Mouse (Mus musculus) layer of hippocampus, adult 9-11 months (tissue): Measurements from ENCODE around the gene Gria3.

Experiments
- DNase-seq: peaks from one replicate; pipeline ENCODE4 v3.0.0; 2022

The Gria3 gene

DNA sequence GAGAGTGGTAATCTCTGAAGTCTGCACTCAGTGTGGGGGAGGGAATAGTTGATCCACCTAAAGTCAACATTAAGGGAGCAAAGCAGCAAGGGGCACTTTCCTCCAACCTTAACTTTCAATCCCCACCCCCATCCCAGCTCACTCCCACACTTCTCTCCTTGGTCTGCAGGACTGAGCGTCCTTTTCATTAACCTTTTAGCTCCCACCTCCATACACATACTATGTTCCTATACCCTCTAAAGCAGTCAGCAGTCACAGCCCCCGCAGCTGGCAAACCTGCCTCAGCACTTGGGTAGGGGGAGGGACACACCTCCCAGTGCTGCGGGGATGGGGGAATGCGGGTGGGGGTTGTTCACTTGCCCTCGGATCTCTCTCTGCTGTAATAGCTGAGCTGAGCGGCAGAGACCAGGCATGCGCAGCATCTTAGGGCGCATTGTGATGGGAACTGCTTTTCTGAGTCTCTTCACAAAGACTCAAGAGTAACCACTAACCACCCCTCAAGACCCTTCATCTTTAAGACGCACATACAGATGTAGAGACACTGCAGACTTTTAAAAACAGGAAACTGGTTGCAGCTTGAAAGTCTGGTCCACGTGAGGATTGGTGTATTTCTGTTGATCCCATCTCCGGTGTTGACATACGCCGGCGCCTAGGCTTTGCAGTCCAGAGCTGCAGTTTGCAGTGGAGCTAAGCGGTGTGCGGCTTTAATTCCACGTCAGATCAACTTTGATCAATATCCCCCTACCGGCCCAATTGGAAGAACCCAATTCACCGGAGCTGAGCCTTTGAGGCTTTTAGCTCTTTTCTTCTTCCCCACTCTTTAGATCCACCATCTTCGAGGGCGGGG, at the start of gene Gria3:
Gria3 (plus strand) TSS at position 797 of the 847 bp plus-strand sequence.
- peak; percentile 42 for DNase-seq

GRCm38 (mm10) chrX:41387086-41387485, 13.6 kb upstream of the Gria3 start:
- DNase-seq, result no peak

DNA sequence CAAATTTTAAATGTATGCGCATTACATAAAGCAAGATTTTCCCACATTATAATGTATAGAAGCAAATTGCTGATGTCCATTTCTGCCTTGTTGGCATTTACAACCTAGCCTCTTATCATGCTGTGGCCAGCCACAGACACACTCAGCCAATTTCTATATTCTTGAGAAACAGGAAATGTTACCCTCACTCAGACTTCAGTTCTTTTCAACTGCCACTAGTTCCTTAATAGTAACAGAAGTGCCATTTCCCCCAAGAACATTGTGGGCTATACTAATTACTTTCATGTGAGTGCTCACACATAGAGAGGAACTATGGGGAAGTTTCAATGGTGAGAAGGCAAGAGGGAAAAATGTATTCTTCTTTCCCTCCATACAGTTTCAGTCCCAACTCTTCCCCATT, 11.6 kb upstream of the Gria3 start:
- no peak for DNase-seq

- DNase-seq, result no peak
These were observed 2.2 kb upstream of the Gria3 start for GRCm38 (mm10) chrX:41398482-41398881.

DNA sequence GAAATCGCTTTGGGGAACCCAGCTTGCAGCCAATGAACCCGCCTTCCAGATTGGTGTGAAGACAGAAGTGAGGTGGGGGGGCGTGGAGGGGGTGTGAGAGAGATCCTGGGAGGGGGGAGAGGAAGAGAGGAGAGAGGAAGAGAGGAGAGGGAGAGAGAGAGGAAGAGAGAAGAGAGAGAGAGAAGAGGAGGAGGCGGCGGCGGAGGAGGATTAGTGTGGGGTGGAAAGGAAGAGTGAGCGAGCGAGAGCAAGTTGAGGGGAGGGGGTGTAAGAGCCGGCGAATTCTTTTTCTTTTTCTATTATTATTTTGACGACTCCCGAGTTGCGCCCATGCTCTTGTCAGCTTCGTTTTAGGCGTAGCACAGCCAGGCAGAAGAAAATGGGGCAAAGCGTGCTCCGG, 532 bp downstream of the Gria3 start:
- peak; percentile 10 for DNase-seq

GRCm38 (mm10) chrX:41401590-41402240, 1.1 kb downstream of the Gria3 start:
- no peak for DNase-seq

DNA sequence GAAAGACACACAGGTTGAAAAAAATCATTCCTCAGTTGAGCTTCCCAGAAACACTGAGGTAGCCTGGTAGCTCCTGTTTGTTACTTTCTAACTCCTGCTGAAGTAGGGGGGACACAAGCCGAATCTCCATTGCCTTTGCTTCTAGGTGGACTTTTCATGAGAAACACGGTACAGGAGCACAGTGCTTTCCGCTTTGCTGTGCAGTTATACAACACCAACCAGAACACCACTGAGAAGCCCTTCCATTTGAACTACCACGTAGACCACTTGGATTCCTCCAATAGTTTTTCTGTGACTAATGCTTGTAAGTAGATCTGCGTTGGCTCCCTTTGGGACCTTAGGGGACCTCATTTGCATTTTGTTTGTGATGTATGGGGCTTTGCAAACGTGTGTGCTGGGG, 2.0 kb downstream of the Gria3 start:
- DNase-seq, result no peak

GRCm38 (mm10) chrX:41406288-41406687, 5.6 kb downstream of the Gria3 start:
- DNase-seq, result no peak

GRCm38 (mm10) chrX:41409791-41410190, 9.1 kb downstream of the Gria3 start:
- no peak for DNase-seq

DNA sequence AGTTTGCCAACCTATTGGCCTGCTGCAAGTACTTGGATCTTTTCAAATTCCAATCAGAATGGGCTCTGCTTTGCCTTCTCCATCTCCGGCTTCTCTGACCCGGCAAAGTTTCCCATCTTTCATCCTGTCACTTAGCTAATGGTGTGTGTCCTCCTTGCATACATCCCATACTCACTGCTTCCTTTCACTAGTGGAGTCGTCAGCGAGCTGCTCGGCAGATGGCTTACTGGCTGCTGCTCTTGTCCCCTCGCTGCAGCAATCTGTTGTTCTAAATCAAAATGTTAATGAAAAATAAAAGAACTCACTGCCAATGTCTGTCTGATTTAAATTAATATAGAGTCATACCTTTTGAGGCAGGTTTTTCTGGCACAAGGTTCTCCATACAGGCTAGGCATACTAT, 25.0 kb downstream of the Gria3 start:
- DNase-seq, result peak; percentile 49

DNA sequence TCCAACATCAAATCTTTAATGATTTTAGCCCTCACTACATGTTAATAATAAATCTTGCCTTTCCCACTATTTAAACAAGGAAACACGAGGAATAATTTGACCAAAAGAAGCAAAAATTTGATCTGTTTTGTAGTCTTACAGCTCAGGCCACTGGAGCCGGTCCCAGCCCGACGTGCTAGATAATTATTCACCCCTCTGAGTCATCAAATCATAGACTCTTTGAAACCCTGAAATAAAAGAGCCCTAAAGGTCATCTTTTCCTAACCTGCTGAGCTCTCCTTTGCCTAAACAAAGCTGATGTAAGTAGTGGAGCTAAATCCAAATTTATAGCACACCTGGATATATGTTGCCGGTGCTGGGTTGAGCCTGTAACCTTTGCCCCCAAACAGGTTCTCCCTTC, 27.4 kb downstream of the Gria3 start:
- DNase-seq, result no peak

DNA sequence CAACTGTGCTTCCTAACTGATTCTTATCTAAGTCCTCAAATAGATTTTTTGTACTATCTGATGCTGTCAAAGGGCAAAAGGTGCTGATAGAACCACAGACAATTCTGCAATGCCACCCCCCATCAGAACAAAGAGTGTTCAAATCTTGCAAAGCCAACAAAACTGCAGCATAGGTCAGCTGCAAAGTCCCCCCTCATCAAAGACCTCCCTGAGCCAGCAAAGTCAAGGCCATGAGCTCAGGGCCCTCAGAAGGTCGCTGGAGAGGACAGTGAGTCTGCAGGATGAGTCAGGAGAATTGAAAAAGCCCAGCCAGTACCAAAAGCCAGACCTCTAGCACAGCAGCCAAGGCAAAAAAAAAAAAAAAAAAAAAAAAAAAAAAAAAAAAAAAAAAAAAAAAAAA, 34.9 kb downstream of the Gria3 start:
- DNase-seq, result no peak

GRCm38 (mm10) chrX:41438841-41439240, 38.2 kb downstream of the Gria3 start:
- no peak for DNase-seq

- no peak for DNase-seq
These were observed 48.2 kb downstream of the Gria3 start for GRCm38 (mm10) chrX:41448876-41449275.

DNA sequence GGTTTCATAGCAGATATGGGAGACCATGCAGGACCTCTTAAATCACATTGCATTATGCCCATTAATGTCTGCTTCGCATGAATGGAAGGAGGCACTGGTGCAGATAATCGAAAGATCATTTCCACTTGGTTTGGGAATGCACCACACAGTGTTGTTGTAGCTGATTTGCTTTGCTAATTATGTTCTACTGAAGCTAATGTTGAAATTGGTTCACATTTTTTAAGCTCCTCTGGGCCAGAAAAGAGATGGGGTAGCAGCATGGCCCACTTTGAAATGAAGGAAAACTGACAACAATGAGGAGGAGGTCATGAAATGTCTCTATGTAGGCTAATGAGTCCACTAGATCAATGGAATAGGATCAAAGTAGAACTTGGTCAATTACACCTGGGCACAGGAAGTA, 76.8 kb downstream of the Gria3 start:
- DNase-seq, result no peak

- DNase-seq, result no peak
These were observed 95.9 kb downstream of the Gria3 start for GRCm38 (mm10) chrX:41496528-41496927.

- no peak for DNase-seq
These were observed 104.7 kb downstream of the Gria3 start for GRCm38 (mm10) chrX:41505371-41505770.

DNA sequence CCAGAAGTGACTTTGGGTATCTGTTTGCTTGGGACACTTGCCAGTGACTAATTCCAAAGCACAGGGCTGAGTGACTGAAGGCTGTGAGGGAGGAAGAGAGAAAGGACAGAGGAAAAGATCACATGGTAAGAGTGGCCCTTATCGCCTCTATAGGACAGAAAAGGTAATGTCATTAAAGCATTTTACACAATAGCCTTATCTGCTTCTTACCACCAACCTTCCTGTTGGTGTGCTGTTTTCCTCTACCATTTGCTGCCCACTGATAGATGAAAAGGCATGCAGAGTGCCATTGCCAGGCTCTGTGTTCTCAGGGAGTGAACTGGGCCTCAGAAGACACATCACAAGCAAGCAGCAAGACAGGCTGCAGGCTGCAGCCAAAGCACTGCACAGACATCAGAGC, 107.3 kb downstream of the Gria3 start:
- no peak for DNase-seq

- DNase-seq, result no peak
These were observed 114.3 kb downstream of the Gria3 start for GRCm38 (mm10) chrX:41514982-41515381.

GRCm38 (mm10) chrX:41532511-41532910, 131.9 kb downstream of the Gria3 start:
- DNase-seq, result no peak

DNA sequence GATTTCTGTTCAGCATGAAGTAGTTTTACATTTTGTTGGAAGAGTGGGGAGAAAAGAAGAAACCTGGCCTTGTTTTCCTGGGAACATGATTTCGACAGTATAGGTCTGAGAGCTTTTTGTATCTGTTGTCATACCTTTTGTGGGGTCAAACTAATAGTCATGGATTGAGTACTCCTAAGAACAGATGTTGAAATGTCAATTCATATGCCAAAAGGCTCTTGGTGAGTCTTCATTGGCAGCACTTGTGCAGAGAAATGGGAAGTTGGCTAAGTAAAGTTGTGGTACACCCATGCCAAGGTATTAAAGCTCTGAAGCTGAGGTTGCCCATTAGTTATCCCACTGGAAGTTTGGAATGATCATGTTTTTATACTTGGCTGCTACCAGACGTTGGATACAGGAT, 135.2 kb downstream of the Gria3 start:
- DNase-seq, result no peak

DNA sequence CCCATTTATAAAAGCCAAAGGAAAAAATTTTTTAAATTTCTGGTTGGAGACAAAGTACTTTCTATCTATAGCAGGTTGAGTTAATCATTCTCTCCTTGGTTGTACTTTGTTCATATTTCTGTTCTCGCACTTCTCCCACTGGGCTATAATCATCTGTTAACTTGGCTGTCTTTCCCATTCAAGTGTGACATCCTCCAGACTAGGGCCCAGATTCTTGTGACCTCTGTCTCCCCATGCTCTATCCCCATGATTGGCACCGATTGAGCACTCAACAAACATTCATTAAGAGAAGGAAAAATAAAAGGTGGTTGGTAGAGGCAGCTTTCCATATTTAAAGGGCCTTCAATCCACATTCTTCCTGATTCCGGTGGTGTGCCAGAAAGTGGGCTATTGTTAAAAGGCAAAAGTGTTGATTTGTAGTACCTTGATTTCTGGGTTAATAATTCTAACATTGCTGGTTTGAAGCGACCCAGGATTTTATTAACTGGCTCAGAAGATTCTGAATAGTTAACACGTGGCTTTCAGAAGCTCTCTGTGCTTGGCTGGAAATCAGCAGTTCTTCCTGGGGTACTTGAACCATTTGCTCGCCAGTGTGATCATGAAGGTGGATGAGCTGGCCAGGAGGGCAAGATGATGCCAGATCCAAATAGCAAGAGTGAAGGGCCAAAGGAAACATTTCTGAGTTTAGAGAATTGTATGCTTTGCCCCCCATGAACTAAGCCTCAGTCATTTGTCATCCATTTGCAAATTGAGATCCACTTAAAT, 161.8 kb downstream of the Gria3 start:
- no peak for DNase-seq

DNA sequence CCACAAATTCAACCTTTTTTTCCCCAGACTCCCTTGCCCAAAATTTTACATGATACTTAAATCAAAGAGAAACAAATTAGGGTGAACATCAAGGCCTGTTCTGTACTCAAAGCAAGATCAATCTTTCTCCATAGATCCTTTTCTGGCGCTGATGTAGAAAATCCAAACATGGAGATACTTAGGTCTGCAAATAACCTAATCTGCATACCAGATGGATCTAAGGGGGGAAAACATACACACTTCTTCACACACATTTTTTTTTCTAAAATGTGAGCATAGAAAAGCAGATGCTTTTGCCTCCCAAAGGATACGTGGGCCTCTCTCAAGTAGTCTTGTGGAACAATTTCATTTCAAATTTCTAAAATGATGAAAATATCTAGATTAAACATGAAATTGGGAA, 164.2 kb downstream of the Gria3 start:
- DNase-seq, result peak; percentile 4

- peak; percentile 6 for DNase-seq
These were observed 172.4 kb downstream of the Gria3 start for GRCm38 (mm10) chrX:41573079-41573478.
